Mouse (Mus musculus) heart, adult 18-20 months (tissue): ENCODE measurements around the gene Gm9844. TPM values are rescaled to one million over a fixed set of nuclear protein-coding genes. Genes with fewer than 3 reads are reported as not detected.
"Not testable (repeated sequence)": the region's sequence is repeated elsewhere in the genome, so short reads cannot be mapped to it uniquely, and the experiment has no call there.

Experiments used
- DNase-seq, 2 experiments: peaks; one replicate each; pipeline ENCODE4 v3.0.0; 2021 to 2022; ENCODE audit warnings: mixed read lengths in 1 of 2
- long read RNA-seq, 2 experiments: library from polyadenylated mRNA; stranded (forward); transcript quantifications; one replicate each; pipeline ENCODE4 v2.0.0; 2021
- total RNA-seq, 2 experiments: library from RNA; stranded (reverse); gene quantifications; 2 replicates each; pipeline ENCODE4 v1.2.3; 2021

Gm9844 gene
- total RNA-seq = not detected
- long read RNA-seq, experiment 1 = 0 reads
- long read RNA-seq, experiment 2 = 0 reads

DNA sequence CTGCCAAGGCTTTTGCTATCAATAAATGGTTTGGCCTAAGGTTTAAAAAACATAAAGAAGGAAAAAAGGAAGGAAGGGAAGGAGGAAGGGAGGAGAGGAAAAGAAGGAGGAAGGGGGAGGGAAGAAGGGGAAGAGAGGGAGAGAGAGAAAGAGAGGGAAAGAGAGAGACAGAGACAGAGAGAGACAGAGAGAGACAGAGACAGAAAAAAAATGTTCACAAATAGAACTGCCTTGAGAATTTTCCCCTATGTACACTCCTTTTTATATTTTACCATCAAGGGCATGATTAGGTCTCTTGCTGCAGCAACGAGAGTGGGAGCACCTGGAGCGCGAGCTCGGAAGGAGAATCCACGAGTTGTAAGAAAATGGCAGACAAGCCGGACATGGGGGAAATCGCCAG lies at the start of gene Gm9844:
Gene Gm9844, plus strand, starts transcription at position 301 of the 400 bp plus-strand sequence.
- no peak for DNase-seq

DNA sequence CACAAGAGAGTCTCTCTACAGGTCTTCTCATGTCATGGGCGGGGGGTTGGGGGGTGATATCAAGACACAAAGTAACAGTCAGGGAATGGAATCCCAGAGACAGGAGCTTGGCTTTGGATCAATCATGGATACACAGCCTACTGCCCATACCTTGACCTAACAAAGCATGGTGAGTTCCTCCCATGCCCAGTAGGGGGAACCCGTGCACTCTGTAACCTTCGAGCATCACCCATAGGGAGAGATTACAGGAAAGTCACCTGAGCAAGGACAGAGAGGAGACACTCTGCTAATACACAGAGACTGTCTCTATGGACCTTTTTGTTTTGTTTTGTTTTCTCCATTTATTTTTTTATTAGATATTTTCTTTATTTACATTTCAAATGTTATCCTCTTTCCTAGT lies 44.5 kb upstream of the Gm9844 start:
- peak; percentile 43 to 78 for DNase-seq

DNA sequence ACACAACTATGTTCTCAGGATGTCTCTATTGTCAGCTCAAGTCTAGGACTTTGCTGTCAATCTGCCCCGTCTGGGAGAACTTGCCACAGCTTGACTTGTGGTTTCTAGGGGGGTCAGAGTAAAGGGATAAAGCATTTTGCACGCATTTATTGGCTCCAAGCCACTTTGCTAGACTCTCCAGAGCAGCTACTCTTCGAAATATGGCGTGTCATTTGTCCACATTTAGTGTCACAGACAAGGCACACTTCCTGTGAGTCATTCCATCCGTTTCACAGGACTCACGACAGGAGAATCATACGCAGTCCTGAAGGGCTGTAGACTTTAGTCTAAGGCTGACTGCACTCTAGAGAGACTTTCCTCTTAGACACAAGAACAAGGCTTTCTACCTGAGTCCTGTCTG lies 37.6 kb upstream of the Gm9844 start:
- DNase-seq = no peak

DNA sequence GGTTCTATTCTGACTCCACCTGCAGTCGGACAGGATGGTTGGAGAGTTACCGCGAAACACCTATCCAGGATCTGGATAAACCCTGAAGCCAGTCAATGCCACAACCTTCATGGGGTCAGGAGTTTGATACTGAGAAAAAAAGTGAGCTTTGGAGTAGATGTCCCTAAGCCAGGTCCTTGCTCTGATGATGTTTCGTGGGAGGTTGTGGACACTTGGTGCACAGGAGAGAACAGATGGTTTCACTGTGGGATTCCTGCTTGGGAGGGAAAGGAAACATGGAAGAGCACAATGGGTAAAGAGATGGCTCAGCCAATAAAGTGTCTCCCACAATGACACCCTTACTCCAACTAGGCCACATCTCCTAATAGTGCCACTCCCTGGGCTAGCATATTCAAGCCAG lies 34.8 kb upstream of the Gm9844 start:
- DNase-seq = no peak

DNA sequence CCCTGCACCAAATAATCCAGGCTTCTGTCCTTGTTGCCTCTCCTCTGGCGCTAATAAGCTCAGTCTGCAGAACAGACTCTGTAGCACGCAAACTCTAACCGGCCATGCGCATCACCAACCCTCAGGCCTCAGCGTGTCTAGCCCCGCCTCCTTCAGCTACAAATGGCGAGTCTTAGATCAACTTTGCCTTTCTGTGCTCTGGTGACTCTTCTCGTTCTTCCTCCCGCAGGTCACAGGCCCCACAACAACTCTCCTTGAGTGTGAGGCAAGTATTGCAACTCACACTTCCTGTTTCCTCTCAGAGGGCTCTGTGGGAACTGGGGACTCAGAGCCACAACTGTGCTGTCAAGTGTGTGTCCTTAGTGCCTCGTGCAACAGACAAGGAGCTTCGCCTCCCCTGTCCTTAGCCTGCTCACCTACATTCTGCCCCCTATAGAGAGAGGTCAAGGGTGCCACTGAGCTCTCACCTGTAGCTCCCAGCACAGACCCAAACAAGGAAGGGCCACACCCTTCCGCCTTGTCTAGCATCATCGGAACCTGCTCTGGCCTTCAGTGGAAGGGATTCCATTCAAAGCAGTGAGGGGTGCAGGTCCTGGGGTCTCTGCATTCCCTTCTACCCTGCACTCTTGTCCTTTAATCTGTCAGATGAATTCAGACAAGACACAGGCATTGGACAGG lies 23.1 kb upstream of the Gm9844 start:
- not testable (repeated sequence) for DNase-seq

DNA sequence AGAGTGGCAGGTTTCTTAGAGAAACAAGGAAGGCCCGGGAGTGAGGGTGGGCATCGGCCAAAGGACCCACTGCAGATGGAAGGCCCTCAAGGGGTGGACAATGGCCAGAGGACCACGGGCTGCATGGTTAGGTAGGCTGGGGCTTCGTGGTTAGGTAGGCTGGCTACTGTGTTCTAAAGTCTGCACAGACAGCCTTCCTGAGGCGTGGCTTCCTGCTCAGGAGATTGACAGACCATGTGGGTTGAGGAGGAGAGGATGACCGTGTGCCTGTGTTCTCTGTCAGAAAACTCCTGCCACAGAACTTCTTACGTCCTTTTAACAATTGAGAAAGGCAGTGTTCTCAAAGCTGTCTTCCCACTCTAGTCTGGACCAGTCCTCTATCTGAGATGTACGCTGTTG lies 22.6 kb upstream of the Gm9844 start:
- DNase-seq = no peak

DNA sequence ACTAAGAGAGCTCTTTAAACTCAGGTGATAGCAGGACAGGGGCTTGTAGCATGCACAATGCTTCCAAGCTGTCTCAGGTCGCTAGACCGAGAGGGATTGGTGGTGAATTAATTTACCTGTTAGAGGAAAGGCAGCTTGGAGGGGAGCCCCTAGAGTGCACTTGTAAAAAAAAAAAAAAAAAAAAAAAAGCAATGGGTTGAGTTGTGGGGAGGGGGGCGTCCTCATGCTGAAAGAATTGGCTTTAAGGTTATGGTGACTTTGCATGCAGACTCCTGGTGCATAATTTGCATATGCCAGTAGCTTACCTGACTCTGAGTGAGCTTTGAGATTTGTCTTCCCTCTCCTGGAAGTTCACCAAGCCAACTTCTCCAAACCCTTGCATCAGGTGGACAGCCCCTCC lies 21.7 kb upstream of the Gm9844 start:
- no peak for DNase-seq

DNA sequence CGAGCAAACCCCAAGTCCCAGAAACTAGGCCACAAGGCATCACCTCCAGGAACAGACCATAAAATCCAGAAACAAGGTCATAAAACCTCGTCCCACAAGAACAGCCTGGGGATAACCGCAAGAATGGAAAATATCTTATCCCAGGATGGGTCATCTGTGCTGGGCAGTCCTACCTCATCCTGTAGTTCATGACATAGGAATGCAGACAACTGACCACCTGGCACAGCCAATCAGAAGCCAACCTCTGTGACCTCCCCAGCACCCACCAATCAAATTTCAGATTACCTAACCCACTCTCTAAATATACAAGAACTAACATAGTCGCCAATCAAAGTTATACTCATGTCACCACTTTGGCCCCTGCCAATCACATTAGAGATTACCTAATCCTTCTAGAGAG lies 21.0 kb upstream of the Gm9844 start:
- DNase-seq = no peak

DNA sequence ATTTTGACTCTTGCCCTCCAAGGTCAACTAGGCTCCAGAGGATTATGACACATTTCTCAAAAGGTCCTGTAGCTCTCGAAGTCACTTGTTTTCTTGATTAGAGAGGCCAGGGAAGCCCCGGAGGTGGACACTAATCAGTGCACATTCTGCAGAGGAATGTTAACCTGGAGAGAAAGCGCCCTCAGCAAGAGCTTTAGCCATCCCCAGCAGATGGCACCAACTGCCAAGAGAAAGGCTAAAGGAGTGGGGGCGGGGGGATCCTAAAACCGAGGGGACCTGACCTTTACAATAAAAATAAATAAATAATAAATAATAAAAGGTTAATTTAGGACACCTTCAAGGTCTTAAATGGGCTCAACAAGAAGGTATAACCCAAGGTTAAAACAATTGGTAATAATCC lies 17.9 kb upstream of the Gm9844 start:
- no peak for DNase-seq

DNA sequence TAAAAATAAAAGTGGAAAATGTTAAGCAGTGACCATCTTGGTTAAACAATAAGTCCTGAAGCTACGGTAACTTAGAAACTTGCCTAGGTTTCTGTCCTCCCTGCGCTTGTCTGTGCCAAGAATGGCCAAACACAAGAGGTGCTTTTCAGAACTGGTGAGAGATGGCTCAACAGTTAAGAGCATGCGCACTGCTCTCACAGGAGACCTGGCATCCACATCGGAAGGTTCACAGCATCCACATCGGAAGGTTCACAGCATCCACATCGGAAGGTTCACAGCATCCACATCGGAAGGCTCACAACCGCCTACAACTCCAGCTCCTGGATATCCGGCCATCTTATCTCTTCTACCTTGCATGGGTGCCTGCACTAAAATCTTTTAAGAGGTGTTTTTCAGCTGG lies 16.8 kb upstream of the Gm9844 start:
- DNase-seq = no peak

DNA sequence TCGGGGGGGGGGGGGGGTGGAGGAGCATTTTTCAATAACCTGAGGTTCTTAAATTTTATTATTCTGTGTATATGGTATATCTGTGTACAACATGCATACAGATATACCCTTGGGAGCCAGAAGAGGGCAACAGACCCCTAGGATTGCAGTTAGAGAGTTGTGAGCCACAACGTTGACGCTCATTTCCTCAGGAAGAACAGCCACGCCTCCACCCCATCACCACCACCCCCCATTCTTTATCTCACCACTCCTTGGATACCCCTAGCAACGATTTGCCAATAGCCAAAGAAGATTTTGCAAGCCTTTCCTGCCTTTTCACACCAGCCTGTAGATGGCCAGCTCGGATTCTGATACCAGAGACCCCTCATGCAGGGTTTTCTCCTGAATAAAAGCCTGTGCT lies 16.3 kb upstream of the Gm9844 start:
- peak in 1 of 2 experiments; percentile 5 for DNase-seq

DNA sequence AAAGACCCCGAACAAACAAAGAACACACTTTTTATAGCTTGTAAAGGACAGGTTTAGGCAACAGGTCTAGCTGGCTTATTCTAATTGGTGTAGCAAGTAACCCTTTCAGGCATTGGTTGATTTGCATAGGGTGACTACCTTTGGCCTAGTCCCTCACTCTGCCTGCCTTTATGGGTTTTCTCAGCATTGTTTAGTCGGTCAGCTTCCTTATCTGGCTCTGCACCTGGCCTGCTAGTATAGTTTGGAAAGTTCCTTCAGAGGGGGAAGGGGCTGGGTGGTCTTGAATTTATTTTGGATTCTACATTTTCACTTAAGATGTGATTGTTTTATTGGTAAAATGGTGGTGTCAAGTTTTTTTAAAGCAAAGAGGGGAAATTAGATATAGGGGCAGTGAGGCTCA lies 15.4 kb upstream of the Gm9844 start:
- DNase-seq = not testable (repeated sequence)

DNA sequence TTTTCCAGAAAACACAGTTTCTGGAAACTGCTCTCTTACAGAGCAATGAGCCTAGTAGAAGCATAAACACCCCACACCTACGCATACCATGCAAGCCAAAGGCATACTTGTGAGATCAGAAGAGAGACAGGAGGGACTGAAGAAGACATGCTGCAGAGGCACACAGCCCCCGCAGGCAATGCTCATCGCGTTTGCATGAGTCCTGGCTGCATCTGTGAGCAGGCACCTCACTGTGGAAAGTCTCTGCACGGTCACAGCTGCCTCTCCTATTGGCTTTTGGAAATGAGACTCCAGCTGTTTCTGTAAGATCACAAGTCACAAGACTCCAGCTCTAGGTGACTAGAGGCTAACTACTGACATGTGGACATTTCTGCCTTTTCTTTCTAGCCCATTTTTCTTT lies 11.9 kb upstream of the Gm9844 start:
- DNase-seq = peak in 1 of 2 experiments; percentile 6

DNA sequence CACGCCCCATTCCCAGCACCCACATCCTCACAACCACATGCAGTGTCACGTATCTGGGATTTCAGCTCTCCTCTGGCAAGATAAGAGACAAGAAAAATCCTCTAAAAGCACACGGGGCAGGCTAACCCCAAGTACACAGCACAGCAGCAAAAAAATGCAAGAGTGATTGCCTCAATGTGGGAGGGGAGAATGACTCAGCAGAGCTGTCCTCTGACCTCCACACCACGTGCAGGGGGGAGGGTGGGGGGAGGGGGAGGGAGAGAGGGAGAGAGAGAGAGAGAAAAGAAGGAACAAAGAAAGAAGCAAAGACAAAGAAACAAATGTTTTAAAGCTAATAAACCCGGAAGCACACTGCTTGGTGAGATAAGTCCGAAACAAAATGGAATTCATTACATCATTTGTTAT lies 11.1 kb upstream of the Gm9844 start:
- peak; percentile 9 to 19 for DNase-seq

DNA sequence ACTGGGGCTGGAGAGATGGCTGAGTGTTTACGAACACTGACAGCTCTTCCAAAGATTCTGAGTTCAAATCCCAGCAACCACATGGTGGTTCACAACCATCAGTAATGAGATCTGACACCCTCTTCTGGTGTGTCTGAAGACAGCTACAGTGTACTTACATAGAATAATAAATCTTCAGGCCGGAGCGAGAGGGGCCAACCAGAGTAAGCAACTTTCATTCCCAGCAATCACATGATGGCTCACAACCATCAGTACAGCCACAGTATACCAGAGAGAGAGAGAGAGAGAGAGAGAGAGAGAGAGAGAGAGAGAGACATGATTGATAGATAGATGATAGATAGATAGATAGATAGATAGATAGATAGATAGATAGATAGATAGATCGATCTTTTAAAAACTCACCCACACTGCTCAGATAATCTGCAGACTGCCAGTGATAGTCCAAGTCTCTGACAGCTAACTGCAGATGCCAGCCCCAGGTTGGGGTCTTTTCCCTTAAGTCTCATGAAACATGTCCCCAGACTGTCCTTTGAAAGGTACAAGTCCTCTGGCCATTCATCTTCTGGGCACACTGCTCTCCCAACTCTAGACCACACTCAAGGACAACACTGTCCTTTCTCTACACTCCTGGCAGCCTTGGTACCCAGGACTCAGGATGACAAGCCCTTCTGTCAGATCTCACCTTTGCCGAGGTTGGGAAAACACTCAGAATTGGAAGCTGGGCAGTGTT lies 10.3 kb upstream of the Gm9844 start:
- DNase-seq = no peak

DNA sequence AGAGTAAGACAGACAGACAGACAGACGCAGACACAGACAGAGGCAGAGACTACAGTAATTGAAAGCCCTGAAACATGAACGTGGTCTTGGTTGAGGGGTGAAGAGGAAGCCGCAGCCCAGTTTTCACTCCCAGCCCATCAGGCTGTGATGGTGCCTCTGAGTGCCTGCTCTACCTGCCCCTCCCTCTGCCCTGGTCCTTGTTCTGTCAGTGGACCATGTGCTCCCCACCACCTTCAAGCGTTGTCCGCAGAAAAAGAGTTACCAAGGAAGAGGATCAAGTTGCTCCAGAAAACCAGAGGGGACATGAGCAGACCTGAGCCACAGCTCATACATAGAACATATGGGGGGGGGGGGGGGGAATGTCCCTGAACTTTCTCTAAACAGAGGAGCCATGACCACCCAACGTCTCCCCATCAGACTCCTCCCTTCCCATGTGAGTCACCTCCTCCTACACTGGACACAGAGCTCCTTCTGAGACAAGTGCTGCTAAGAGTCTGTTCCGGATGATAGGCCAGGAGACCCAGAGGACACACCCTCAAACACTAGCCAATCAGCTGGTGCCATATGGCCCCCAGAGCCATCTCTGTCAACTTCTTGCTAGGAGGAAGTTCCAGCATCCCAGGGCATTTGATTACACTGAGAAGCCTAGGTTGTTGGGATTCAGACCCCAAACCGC lies 9.3 kb upstream of the Gm9844 start:
- DNase-seq = no peak

DNA sequence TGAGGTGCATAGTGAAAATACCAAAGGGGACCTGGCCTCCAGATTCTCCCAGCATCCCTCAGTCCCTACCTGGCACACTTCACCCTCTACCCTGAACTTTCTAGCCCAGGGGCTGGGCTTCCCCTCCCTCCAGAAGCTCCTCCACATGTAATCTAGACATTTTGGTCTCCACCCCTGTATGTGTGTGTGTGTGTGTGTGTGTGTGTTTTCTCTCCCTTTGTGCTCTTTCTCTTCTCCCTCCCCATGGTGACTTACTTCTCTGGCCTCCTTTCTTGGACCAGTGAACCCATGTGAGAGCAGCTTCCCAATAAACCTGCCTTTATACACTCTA lies 8.8 kb upstream of the Gm9844 start:
- DNase-seq = no peak

DNA sequence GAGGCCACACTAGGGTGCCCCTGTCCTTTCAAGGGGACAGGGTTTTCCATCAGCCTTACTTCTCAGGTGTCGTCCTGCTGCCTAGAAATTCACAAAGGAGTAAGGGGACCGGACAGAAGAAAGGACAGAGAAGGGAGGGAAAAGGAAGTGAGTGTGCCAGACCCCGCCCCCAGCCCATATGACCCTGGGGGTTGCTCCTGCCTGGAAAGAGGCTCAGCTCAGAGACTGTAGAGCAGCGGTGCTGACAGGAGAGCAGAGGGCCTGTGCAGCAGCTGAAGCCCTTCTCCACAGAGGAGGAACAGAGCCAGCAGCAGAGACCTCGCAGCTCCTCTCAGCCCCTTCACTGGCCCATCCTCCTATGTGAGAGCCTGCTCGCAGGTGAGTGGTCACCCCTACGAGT lies 8.3 kb upstream of the Gm9844 start:
- no peak for DNase-seq

DNA sequence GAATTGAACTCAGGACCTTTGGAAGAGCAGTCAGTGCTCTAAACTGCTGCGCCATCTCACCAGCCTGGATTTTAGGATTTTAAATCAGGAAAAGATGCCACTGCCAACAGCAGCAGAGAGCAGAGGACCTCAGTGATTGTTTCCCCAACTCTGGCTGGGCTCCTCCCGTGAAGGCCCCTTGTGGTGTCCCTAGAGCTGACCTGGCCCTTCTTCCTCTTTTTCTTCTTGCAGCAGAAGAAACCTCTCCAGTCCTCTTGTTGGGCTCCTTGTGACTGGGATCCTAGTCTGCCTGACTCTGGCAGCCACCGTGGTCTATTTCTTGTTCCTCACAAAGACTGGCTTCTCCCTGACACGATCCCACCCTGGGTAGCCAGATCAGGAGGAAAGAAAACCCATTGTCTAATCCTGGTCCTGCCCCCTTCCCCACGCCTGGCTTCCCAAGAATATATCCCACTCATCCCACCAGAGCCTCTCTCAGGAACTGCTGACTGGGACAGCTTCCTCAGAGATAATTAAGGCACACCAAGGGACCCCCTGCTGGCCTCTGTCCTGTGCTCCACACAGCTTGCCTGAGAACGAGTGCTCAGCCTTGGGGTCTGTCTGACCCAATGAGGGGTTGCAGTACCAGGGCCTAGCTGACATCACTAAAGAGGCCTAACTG lies 5.4 kb upstream of the Gm9844 start:
- no peak for DNase-seq

DNA sequence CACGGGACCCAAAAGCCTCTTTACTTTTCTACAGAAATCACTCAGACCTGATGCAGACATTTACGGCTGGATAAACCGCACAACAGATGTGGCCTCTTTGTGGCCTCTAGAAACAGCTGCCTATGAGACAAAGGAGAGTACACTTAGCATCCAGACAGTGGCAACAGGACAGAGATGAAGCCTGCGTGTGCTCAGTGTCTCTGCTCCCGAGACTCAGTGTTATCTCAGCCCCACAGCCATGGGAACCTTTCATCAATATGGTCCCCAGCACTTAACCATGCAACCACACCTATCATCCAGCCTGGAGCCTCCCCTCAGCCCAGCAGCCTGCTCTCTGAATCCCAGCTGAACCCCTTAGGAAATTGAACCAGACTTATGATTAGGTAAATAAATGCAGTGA lies 2.8 kb upstream of the Gm9844 start:
- no peak for DNase-seq

DNA sequence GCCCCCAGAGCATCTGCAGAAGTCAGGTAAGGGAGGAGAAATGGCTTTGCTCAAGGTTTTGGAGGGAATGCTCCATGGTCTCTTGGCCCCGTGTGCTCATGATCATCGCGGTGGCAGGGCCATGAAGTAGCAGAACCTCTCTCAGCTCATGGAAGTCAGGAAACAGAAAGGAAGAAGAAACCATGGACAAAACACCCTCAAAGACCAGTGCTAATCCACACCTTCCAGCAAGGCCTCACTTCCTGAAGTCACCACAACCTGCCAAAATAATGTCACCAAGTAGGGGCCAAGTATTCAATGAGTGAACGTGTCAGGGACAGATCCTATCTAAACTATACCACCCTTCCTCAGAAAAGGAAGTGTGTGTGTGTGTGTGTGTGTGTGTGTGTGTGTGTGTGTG lies 840 bp downstream of the Gm9844 start:
- DNase-seq = no peak

DNA sequence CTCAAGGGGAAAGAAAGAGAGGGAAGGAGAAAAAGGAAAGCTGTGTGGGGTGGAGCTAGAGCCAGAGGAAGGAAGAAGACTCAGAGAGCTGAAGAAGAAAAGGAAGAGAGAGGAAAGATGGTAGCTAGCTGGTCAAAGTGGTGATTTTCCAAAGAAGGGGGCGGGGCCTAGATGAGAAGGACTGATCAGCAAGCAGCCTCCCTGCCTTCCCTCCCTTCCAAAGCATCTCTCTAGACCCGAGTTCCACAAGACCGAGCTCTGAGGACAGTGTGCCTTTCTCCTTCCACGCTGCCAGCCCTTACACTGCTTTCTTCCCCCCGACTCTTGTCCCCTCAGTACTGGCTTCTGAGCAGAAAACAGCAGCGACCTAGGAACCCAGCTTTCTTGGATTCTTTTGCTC lies 2.1 kb downstream of the Gm9844 start:
- no peak for DNase-seq

DNA sequence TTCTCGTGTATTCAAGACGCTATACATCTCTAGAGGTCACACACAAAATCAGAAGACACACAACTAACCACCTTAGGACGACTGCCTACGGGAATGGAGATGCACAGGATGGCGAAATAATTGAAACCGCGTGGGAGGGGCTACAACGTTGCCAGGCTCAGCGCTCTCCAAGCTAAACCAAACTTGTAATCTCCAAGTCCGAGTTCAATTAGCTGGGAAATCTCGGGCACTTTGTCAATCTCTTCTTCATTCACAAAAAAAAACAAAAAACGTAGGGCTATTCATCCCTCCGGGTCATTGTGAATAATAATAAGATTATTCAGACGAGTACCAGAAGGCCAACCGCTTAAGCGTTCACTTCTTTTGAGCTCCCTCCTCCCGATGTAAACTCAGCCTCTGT lies 7.1 kb downstream of the Gm9844 start:
- DNase-seq = no peak
